Comparison of ENCODE assay signal across 26 mouse cellular contexts in the genomic region with DNA sequence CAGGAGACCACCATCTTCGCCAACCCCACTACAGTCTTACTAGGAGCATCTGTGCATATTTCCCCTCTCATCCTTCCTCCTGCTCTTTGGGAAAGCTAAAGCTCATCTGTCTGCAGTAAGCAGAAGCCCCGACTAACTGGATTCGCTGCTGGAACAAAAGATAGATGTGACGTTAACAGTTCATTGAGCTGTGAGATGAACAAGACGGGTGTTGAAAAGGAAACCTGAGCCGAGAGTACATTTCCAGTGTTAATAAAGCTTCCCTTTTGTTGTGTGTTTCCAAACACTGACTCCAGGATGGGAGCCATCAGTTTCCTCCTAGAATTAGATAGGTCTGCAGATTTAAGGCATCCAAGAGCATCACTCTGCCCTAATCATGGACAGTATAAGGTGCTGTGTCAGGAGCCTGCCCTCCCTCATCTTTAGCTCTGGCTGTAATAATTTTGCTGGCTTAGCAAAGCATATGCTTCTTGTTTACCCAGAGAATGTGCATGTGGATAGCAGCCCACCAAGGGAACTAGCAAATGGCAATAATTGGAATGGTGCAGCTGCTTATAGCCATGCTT.
DNase-seq lines count a peak whose midpoint lies in the region; ATAC-seq lines count a peak whose summit lies in the region.
"Had no signal": no experiment of that assay in that cellular context is flagged by ENCODE, and none has a peak within 500 bp of the region (broad histone marks: within the 10 kb centered on the region; RNA-seq: fewer than 3 reads in every experiment).

No protein-coding gene starts in this region.

- H3K4me3 ChIP-seq in kidney, embryonic 14.5 days (ENCODE audit: low read length) = no peak overlapping the region
- H3K4me3 ChIP-seq in neural tube, embryonic 13.5 days = no peak overlapping the region
- no peak overlapping the region for H3K4me3 ChIP-seq in neural tube, embryonic 14.5 days (ENCODE audit: low read depth, low read length)
- H3K4me3 ChIP-seq: heart, embryonic 13.5 days; limb, embryonic 10.5 days; liver, embryonic 15.5 days; lung, embryonic 15.5 days; stomach, embryonic 15.5 days had no signal

- no peaks in the 10 kb centered on the region for H3K4me1 ChIP-seq in kidney, embryonic 14.5 days (ENCODE audit: control insufficient read depth, insufficient read depth, low read length)
- no peaks in the 10 kb centered on the region for H3K4me1 ChIP-seq in neural tube, embryonic 13.5 days (replicated peaks)
- no peaks in the 10 kb centered on the region for H3K4me1 ChIP-seq in neural tube, embryonic 14.5 days (ENCODE audit: control insufficient read depth, insufficient read depth, low read length)
- H3K4me1 ChIP-seq: heart, embryonic 13.5 days; liver, embryonic 15.5 days; lung, embryonic 15.5 days; stomach, embryonic 15.5 days had no signal

- H3K9me3 ChIP-seq in kidney, embryonic 14.5 days (ENCODE audit: control insufficient read depth, low read length) = no peaks in the 10 kb centered on the region
- H3K9me3 ChIP-seq in neural tube, embryonic 13.5 days = no peaks in the 10 kb centered on the region
- no peaks in the 10 kb centered on the region for H3K9me3 ChIP-seq in neural tube, embryonic 14.5 days (ENCODE audit: control insufficient read depth, low read length)
- H3K9me3 ChIP-seq: heart, embryonic 13.5 days; limb, embryonic 10.5 days; liver, embryonic 15.5 days; lung, embryonic 15.5 days; stomach, embryonic 15.5 days had no signal

- H3K27me3 ChIP-seq in kidney, embryonic 14.5 days (ENCODE audit: control insufficient read depth, insufficient read depth, low read length) = peaks cover 4% of the 10 kb centered on the region
- H3K27me3 ChIP-seq in neural tube, embryonic 13.5 days = no peaks in the 10 kb centered on the region
- no peaks in the 10 kb centered on the region for H3K27me3 ChIP-seq in neural tube, embryonic 14.5 days (ENCODE audit: control insufficient read depth, insufficient read depth, low read length)
- H3K27me3 ChIP-seq: heart, embryonic 13.5 days; liver, embryonic 15.5 days; lung, embryonic 15.5 days; stomach, embryonic 15.5 days had no signal

- 38% methylated on average over 6 of the region's 6 CpGs for WGBS in kidney, embryonic 14.5 days
- WGBS in neural tube, embryonic 13.5 days = 49% methylated on average over 6 of the region's 6 CpGs
- WGBS in neural tube, embryonic 14.5 days = 43% methylated on average over 6 of the region's 6 CpGs

- peak; percentile 80 for ATAC-seq in kidney, embryonic 14.5 days (ENCODE audit: low FRiP score, low TSS enrichment)
- ATAC-seq in neural tube, embryonic 13.5 days (ENCODE audit: low read depth) = peak; percentile 47; the same call in 1 of the 2 replicates
- peak; percentile 49; the same call in 1 of the 2 replicates for ATAC-seq in neural tube, embryonic 14.5 days (ENCODE audit: low read depth)
- ATAC-seq: forebrain, postnatal 0 days had no signal

- no peak overlapping the region for H3K27ac ChIP-seq in kidney, embryonic 14.5 days (ENCODE audit: low read depth, low read length)
- H3K27ac ChIP-seq in neural tube, embryonic 13.5 days (replicated peaks) = no peak overlapping the region
- no peak overlapping the region for H3K27ac ChIP-seq in neural tube, embryonic 14.5 days (ENCODE audit: low read depth, low read length)
- H3K27ac ChIP-seq: heart, embryonic 13.5 days; limb, embryonic 10.5 days; liver, embryonic 15.5 days; lung, embryonic 15.5 days; stomach, embryonic 15.5 days had no signal

- no peak overlapping the region for H3K9ac ChIP-seq in kidney, embryonic 14.5 days (ENCODE audit: low read depth, low read length)
- H3K9ac ChIP-seq in neural tube, embryonic 13.5 days = no peak overlapping the region
- no peak overlapping the region for H3K9ac ChIP-seq in neural tube, embryonic 14.5 days (replicated peaks; ENCODE audit: low read depth, low read length)
- H3K9ac ChIP-seq: forebrain, postnatal 0 days; heart, embryonic 13.5 days; liver, embryonic 15.5 days; lung, embryonic 15.5 days; stomach, embryonic 15.5 days had no signal

- no peak overlapping the region for H3K4me2 ChIP-seq in kidney, embryonic 14.5 days (replicated peaks; ENCODE audit: low read depth, low read length)
- no peak overlapping the region for H3K4me2 ChIP-seq in neural tube, embryonic 13.5 days
- H3K4me2 ChIP-seq in neural tube, embryonic 14.5 days (ENCODE audit: low read depth, low read length) = no peak overlapping the region
- H3K4me2 ChIP-seq: heart, embryonic 13.5 days; liver, embryonic 15.5 days; lung, embryonic 15.5 days; stomach, embryonic 15.5 days had no signal

- no peak for DNase-seq in kidney, postnatal 36 days
- DNase-seq in neural tube, embryonic 10.5 days (ENCODE audit: extremely low spot score, low spot score) = no peak
- DNase-seq in cerebellum, postnatal 4 days (ENCODE audit: low spot score in 2 of 2) = no peak
- DNase-seq in layer of hippocampus, adult 11-12 months (ENCODE audit: low spot score) = no peak
- DNase-seq: adrenal gland, adult 2 months; cerebellum, adult 18-20 months; cerebellum, postnatal 14 days; embryo, embryonic 11 days; forebrain, postnatal 0 days; gastrocnemius, postnatal 25 days; heart, adult 18-20 months; heart, postnatal 14 days; kidney, adult 11 months; liver; lung, postnatal 4 days; right cerebral cortex, adult 18-20 months; right cerebral cortex, postnatal 4 days; thymus, postnatal 25 days had no signal

- no peaks in the 10 kb centered on the region for H3K36me3 ChIP-seq in kidney, embryonic 14.5 days (ENCODE audit: control insufficient read depth, insufficient read depth, low read length)
- no peaks in the 10 kb centered on the region for H3K36me3 ChIP-seq in neural tube, embryonic 13.5 days
- H3K36me3 ChIP-seq in neural tube, embryonic 14.5 days (ENCODE audit: control insufficient read depth, insufficient read depth, low read length) = no peaks in the 10 kb centered on the region
- H3K36me3 ChIP-seq: heart, embryonic 13.5 days; limb, embryonic 10.5 days; liver, embryonic 15.5 days; lung, embryonic 15.5 days; stomach, embryonic 15.5 days had no signal
